Mouse (Mus musculus) B cell, adult 2 months (primary cell): ENCODE results near the gene Ffar1.

Experiments used
- DNase-seq, 2 experiments: peaks; one replicate each; pipeline ENCODE4 v3.0.0; 2022

Gene Ffar1

GRCm38 (mm10) chr7:30861464-30861863 lies at the start of gene Ffar1:
Ffar1 (minus strand) TSS chr7:30861564.
- DNase-seq, result no peak

GRCm38 (mm10) chr7:30909773-30910172 lies 48.4 kb upstream of the Ffar1 start:
- no peak for DNase-seq

- no peak for DNase-seq
These were observed 47.6 kb upstream of the Ffar1 start for GRCm38 (mm10) chr7:30908992-30909431.

GRCm38 (mm10) chr7:30908277-30908991 lies 47.1 kb upstream of the Ffar1 start:
- DNase-seq, result no peak

- DNase-seq, result peak; percentile 72 to 73
These were observed 42.7 kb upstream of the Ffar1 start for GRCm38 (mm10) chr7:30904042-30904441.

GRCm38 (mm10) chr7:30895217-30895616 lies 33.9 kb upstream of the Ffar1 start:
- no peak for DNase-seq

- no peak for DNase-seq
These were observed 31.2 kb upstream of the Ffar1 start for GRCm38 (mm10) chr7:30892515-30892914.

- peak; percentile 43 to 57 for DNase-seq
These were observed 30.4 kb upstream of the Ffar1 start for GRCm38 (mm10) chr7:30891746-30892145.

- DNase-seq, result peak; percentile 31 to 41
These were observed 29.3 kb upstream of the Ffar1 start for GRCm38 (mm10) chr7:30890681-30891080.

GRCm38 (mm10) chr7:30888786-30889185 lies 27.4 kb upstream of the Ffar1 start:
- DNase-seq, result no peak

GRCm38 (mm10) chr7:30887568-30888188 lies 26.3 kb upstream of the Ffar1 start:
- DNase-seq, result peak; percentile 78 to 83

- DNase-seq, result no peak
These were observed 25.5 kb upstream of the Ffar1 start for GRCm38 (mm10) chr7:30886852-30887251.

GRCm38 (mm10) chr7:30884047-30884446 lies 22.7 kb upstream of the Ffar1 start:
- DNase-seq, result no peak

GRCm38 (mm10) chr7:30881367-30881766 lies 20.0 kb upstream of the Ffar1 start:
- no peak for DNase-seq

GRCm38 (mm10) chr7:30880176-30880575 lies 18.8 kb upstream of the Ffar1 start, which contains the start of gene Cd22:
Cd22 (minus strand) TSS chr7:30880342.
- DNase-seq, result peak; percentile 66 to 72

- DNase-seq, result peak; percentile 61 to 64
These were observed 17.6 kb upstream of the Ffar1 start for GRCm38 (mm10) chr7:30878950-30879349.

- DNase-seq, result peak; percentile 86 to 87
These were observed 11.7 kb upstream of the Ffar1 start for GRCm38 (mm10) chr7:30873083-30873482.

- DNase-seq, result no peak
These were observed 2.0 kb upstream of the Ffar1 start for GRCm38 (mm10) chr7:30863386-30863785.

GRCm38 (mm10) chr7:30859635-30860402 lies 1.5 kb downstream of the Ffar1 start:
- peak; percentile 72 to 73 for DNase-seq

GRCm38 (mm10) chr7:30859290-30859634 lies 2.1 kb downstream of the Ffar1 start:
- peak; percentile 93 to 94 for DNase-seq

- DNase-seq, result no peak
These were observed 3.6 kb downstream of the Ffar1 start for GRCm38 (mm10) chr7:30857746-30858145.

- no peak for DNase-seq
These were observed 5.3 kb downstream of the Ffar1 start, which contains the start of gene Ffar3 for GRCm38 (mm10) chr7:30856078-30856477. Ffar3 (minus strand) TSS chr7:30856178.

GRCm38 (mm10) chr7:30851421-30851820 lies 9.9 kb downstream of the Ffar1 start:
- DNase-seq, result no peak

GRCm38 (mm10) chr7:30847934-30848333 lies 13.4 kb downstream of the Ffar1 start:
- DNase-seq, result no peak
